Mouse (Mus musculus) forebrain, embryonic 16.5 days (tissue): ENCODE results near the gene Pdzd2. TPM values are rescaled to one million over a fixed set of nuclear protein-coding genes. Genes with fewer than 3 reads are reported as not detected.

Source experiments
- ATAC-seq: fragments of 200-750 bp; cut with Nextera tagmentation; 2 replicates; pipeline ENCODE4 v1.8.0; 2017; ENCODE audit warnings: mild to moderate bottlenecking, moderate library complexity
- H3K27ac ChIP-seq: fragments of 300-500 bp; sonication (generic); 2 replicates; pipeline ENCODE4 v1.5.1; 2014; ENCODE audit warnings: low read length, control low read depth
- H3K27me3 ChIP-seq: fragments of 300-500 bp; sonication (generic); replicated peaks from 2 replicates; pipeline ENCODE4 v1.6.1; 2014; ENCODE audit warnings: low read length; ENCODE audit not compliant: control insufficient read depth, insufficient read depth
- H3K36me3 ChIP-seq: fragments of 300-500 bp; sonication (generic); 2 replicates; pipeline ENCODE4 v1.6.1; 2014; ENCODE audit not compliant: control insufficient read depth, insufficient read depth
- H3K4me1 ChIP-seq: fragments of 300-500 bp; sonication (generic); replicated peaks from 2 replicates; pipeline ENCODE4 v1.6.1; 2014; ENCODE audit warnings: low read length; ENCODE audit not compliant: control insufficient read depth, insufficient read depth
- H3K4me2 ChIP-seq: fragments of 300-500 bp; sonication (generic); 2 replicates; pipeline ENCODE4 v1.6.1; 2014; ENCODE audit warnings: mild to moderate bottlenecking, low read length, control low read depth
- H3K4me3 ChIP-seq: fragments of 300-500 bp; sonication (generic); replicated peaks from 2 replicates; pipeline ENCODE4 v1.5.1; 2014; ENCODE audit warnings: mild to moderate bottlenecking, low read length, control low read depth
- H3K9ac ChIP-seq: fragments of 300-500 bp; sonication (generic); replicated peaks from 2 replicates; pipeline ENCODE4 v1.6.1; 2014; ENCODE audit warnings: low read depth, low read length, control low read depth
- H3K9me3 ChIP-seq: fragments of 300-500 bp; sonication (generic); 2 replicates; pipeline ENCODE4 v1.6.1; 2016; ENCODE audit warnings: low read length; ENCODE audit not compliant: control insufficient read depth
- WGBS: fragments of 180-500 bp; shearing (Covaris S2); extraction: QIAGEN DNeasy Blood & Tissue Kit; methylation state at CpG from one replicate; pipeline ENCODE4 v1.1.7; 2014; 5-methylcytosine and 5-hydroxymethylcytosine counted together
- polyA plus RNA-seq: library from polyadenylated mRNA; unstranded; fragments of >200 nt; fragmentation: Nextera tagmentation; extraction: Ambion mirVana; gene quantifications from 2 replicates; pipeline ENCODE4 v1.2.1, GENCODE M21; 2015

Gene Pdzd2
- polyA plus RNA-seq, 1 experiment from 2014 or later: 8.1 TPM

DNA sequence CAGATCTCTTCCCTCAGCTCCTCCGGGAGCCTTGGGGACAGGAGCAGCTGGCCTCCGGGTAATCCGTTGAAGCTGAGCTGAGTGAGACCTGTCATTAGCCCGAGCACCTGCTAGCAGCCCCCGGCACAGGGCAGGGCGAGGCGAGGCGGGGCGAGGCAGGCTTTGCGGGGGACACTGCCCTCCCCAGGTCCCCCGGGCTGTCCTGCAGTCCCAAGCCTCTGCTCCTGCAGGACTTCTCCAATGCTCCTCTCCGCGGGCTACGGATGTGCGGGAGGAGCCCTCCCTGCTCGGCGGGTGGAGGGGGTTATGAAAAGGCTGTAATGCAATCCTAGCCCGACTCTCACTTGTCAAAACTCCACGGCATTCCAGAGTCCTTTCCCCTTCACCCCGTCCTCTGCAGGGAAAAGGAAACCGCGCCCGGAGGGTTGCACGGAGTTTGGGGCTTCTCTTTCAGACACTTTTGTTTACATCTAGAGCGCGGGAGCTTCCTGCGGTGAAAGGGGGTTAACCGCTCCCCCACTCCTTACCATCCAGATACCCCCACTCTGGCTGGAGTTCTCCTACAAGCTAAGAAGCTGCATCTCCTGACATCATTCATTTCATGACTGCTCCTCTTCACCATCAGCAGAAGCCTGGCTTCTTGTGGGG is 190.3 kb downstream of the Pdzd2 start:
- Histone ChIP-seq H3K4me3 (peak overlapping the region; percentile 46), H3K27ac (no peak overlapping the region), H3K27me3 (0 out of 2 replicates have a peak, but pooled peaks cover 5% of the 10 kb centered on the region), H3K9me3 (no peaks in the 10 kb centered on the region), H3K9ac (peak overlapping the region; percentile 57), H3K4me1 (peaks cover 13% of the 10 kb centered on the region), H3K4me2 (peak overlapping the region; percentile 89), H3K36me3 (no peaks in the 10 kb centered on the region)
- WGBS: under 1% methylated on average over 28 of the region's 28 CpGs
- peak; percentile 47; the same call in 1 of the 2 replicates for ATAC-seq

DNA sequence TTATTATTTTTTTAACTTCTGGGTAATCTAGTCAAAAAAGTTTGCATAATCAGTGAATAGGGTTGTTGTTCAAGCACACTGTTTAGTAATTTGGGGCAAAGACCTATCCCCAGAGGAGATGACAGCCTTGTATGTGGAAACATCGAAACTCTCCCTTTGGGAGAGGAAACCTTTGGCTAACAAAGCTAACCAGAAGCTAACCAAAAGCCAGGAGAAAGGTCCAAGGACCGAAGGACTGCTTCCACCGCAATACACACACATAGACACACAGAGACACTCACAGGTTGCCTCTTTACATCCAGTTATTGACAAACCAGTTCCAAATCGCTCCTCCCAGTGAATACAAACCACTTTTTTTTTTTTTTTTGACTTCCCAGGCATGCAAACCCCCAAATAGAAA is 191.0 kb downstream of the Pdzd2 start:
- Histone ChIP-seq H3K4me1 (peaks cover 13% of the 10 kb centered on the region), H3K9me3 (no peaks in the 10 kb centered on the region), H3K4me2 (peak overlapping the region; percentile 89), H3K36me3 (no peaks in the 10 kb centered on the region), H3K9ac (no peak overlapping the region), H3K27ac (no peak overlapping the region), H3K4me3 (peak overlapping the region; percentile 46), H3K27me3 (0 out of 2 replicates have a peak, but pooled peaks cover 5% of the 10 kb centered on the region)
- WGBS: 36% methylated on average over 4 of the region's 4 CpGs
- no peak for ATAC-seq

DNA sequence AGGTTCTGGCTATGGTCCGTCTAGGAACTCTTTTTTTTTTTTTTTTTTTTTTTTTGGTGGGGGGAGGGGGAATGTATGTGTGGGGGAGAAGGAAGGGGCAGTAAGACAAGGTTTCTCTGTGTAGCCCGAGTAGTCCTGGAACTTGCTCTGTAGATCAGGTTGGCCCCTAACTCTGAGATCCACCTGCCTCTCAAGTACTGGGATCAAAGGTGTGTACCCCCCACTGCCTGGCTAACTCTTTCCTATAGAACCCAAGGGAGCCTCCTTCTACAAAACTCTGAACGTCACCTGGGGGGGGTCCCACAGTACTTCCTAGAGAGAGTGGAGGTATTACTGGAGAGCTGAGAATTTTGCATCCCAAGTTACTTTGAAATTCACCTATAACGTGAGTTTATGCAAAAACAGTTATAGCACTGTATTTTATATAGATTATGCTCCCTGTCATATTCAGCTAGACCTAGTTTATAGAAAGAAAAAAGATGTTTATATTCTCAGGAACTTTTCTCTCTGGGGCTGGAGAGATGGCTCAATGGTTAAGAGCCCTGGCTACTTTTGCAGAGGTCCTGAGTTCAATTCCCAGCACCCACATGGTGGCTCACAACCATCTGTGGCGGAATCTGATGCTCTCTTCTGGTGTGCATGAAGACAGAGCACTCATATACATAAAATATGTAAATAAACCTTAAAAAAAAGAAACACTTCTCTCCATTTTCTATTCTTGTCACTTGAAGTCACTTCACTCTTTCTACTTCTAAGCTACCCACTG is 191.9 kb downstream of the Pdzd2 start:
- 82% methylated on average over 4 of the region's 5 CpGs for WGBS
- no peak overlapping the region for H3K27ac ChIP-seq
- H3K4me3 ChIP-seq: no peak overlapping the region
- H3K27me3 ChIP-seq: 0 out of 2 replicates have a peak, but pooled peaks cover 5% of the 10 kb centered on the region
- no peaks in the 10 kb centered on the region for H3K9me3 ChIP-seq
- H3K4me1 ChIP-seq: peaks cover 13% of the 10 kb centered on the region
- H3K9ac ChIP-seq: no peak overlapping the region
- no peak overlapping the region for H3K4me2 ChIP-seq
- ATAC-seq: no peak
- H3K36me3 ChIP-seq: no peaks in the 10 kb centered on the region

DNA sequence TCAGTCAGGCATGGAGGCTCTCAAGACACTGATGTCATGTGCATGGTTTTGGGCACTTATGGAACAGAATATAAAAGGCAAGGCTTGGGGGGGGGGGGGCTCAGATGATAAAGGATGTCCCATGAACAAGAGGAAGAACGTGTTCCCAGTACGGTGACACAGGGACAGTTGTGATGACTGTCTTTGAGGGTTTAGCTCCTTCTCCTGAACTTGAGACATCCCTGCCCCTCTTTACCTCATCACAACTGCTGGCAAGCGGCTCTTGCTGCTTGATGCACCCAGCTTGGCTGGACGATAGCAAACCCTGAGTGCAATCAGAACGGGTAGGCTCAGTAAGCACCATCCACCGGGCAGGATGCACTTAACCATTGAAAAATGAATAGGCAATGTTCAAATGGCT is 192.9 kb downstream of the Pdzd2 start:
- H3K27ac ChIP-seq: no peak overlapping the region
- no peaks in the 10 kb centered on the region for H3K36me3 ChIP-seq
- no peak overlapping the region for H3K4me3 ChIP-seq
- no peak overlapping the region for H3K9ac ChIP-seq
- H3K27me3 ChIP-seq: 0 out of 2 replicates have a peak, but pooled peaks cover 5% of the 10 kb centered on the region
- no peaks in the 10 kb centered on the region for H3K9me3 ChIP-seq
- ATAC-seq: no peak
- 79% methylated on average over 6 of the region's 6 CpGs for WGBS
- H3K4me2 ChIP-seq: no peak overlapping the region
- peaks cover 13% of the 10 kb centered on the region for H3K4me1 ChIP-seq

DNA sequence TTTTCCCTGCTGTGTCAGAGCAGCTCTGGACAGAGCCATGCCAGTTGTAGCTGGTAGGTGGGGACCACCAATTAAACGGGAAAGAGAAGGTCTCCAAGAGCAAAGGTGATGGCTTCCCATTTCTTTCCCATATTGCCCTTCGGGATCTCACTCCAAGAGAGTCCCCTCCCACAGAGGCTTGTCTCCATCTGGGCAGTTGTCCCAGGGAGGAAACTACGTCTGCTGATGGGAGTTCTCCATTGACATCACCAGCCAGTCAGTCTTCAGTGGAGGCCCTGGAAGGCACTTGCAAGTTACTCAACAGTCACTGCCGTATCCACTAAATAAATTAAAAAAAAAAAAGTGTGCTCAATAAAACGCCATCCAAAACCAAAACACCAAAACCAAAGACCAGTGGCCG is 194.1 kb downstream of the Pdzd2 start:
- Histone ChIP-seq H3K27ac (no peak overlapping the region), H3K36me3 (no peaks in the 10 kb centered on the region), H3K4me2 (no peak overlapping the region), H3K9ac (no peak overlapping the region), H3K4me1 (peaks cover 13% of the 10 kb centered on the region), H3K27me3 (0 out of 2 replicates have a peak, but pooled peaks cover 5% of the 10 kb centered on the region), H3K4me3 (no peak overlapping the region), H3K9me3 (no peaks in the 10 kb centered on the region)
- 65% methylated on average over 6 of the region's 6 CpGs for WGBS
- no peak for ATAC-seq

DNA sequence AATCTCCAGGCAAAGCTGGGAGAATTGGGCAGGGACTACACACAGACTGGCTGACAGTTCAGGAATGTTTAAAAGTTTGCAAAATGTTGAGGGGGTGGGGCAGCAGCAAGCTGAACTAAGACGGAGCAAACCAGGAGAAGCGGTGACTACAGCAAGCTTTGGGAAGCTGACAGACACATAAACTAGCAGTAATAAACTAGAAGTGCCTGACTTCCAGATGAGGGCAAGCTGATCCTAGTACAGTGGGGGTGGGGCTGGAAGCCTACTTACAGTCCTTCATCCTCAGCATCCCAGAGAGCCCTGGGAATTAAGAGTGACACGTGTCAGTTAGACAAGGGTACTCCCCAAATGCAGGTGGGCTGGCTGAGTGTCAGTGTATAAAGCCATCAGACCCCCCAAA is 194.5 kb downstream of the Pdzd2 start:
- H3K4me2 ChIP-seq: no peak overlapping the region
- H3K36me3 ChIP-seq: no peaks in the 10 kb centered on the region
- no peak overlapping the region for H3K9ac ChIP-seq
- peaks cover 13% of the 10 kb centered on the region for H3K4me1 ChIP-seq
- no peaks in the 10 kb centered on the region for H3K9me3 ChIP-seq
- no peak for ATAC-seq
- H3K4me3 ChIP-seq: no peak overlapping the region
- H3K27me3 ChIP-seq: 0 out of 2 replicates have a peak, but pooled peaks cover 5% of the 10 kb centered on the region
- WGBS: 79% methylated on average over 3 of the region's 3 CpGs
- no peak overlapping the region for H3K27ac ChIP-seq

DNA sequence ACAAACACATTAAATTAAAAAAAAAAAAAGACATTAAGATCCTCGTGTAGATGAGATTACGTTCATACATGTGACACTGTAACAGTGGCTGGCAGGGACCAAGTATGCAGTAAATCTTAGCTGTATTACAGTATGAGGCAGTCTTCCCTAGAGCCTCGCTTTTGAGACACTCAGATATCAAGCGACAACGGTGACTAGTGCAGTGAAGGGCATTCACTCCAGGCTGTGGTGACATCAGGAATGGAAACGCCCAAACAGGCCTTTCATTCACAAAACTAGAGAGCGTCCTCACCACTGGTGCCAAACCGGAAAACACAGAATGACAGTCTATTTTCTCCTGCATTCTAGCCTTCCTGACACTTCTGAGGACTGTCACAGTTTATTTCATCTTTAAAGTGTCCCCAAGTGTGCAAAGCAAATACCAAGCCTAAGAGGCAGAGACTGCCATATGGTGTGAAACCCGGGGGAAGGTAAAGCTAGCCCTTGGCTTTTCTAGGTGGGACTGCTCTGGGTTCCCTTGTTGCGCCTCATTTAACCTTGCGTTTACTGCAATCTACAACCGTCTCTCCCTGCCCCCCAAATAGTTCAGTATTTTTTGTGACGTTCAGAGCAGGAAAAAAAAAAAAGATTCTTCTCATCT is 195.9 kb downstream of the Pdzd2 start:
- WGBS: 82% methylated on average over 13 of the region's 13 CpGs
- no peaks in the 10 kb centered on the region for H3K9me3 ChIP-seq
- no peak overlapping the region for H3K4me3 ChIP-seq
- H3K36me3 ChIP-seq: no peaks in the 10 kb centered on the region
- no peak overlapping the region for H3K27ac ChIP-seq
- H3K4me1 ChIP-seq: no peaks in the 10 kb centered on the region
- H3K27me3 ChIP-seq: no peaks in the 10 kb centered on the region
- no peak for ATAC-seq
- H3K9ac ChIP-seq: no peak overlapping the region
- no peak overlapping the region for H3K4me2 ChIP-seq

DNA sequence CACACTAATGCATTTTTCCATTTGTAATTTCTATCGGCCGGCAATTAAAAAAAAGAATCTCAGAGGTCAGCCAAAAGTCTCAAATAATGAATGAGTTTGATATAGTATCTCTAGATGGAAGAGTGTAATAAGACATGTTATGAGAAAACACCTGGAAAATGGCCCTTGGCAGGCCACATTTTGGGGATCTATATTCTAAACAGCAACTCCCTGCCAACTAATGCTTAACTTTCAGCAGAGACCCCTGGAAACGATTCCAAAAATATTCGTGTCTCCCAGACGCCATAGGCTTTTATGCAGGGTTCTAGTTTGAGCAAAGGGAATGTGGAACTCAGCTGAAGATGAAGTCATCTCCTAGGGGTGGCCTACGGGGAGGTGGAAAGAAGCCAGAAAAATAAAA is 197.4 kb downstream of the Pdzd2 start:
- no peak overlapping the region for H3K9ac ChIP-seq
- WGBS: 81% methylated on average over 6 of the region's 6 CpGs
- no peaks in the 10 kb centered on the region for H3K4me1 ChIP-seq
- no peaks in the 10 kb centered on the region for H3K36me3 ChIP-seq
- H3K4me2 ChIP-seq: no peak overlapping the region
- no peaks in the 10 kb centered on the region for H3K9me3 ChIP-seq
- H3K4me3 ChIP-seq: no peak overlapping the region
- no peaks in the 10 kb centered on the region for H3K27me3 ChIP-seq
- no peak for ATAC-seq
- no peak overlapping the region for H3K27ac ChIP-seq

DNA sequence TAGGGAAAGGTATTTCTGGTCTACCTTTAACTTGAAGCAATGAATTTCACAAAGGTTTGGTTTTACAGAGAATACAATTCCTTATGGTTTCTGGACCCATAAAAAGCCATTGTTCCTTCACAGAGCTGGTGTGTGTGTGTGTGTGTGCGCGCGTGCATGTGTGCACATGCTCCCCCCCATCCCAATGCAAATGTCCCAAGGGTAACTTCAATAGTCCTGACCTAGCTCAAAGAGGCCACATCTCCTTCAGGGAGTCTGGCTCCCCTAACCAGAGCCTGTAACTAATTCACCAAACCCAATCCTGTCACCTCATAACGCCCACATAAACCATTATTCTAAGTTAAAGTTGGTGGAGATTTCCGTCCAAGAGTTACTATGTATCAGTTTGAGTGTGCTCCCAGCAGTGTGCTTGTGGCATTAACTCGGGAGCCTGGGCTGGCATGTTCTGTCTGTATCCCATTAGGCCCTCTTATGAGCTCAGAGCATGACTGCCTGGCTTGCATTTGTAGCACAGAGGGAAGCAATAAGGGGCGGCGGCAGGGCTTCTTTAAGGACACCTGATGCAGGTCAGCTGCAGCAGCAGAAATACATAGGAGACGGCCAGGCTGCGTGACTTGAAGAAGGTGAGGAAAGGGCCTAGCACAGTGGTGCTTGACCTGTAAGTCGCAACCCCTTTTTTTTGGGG is 200.0 kb downstream of the Pdzd2 start:
- H3K9me3 ChIP-seq: no peaks in the 10 kb centered on the region
- WGBS: 91% methylated on average over 11 of the region's 11 CpGs
- H3K4me3 ChIP-seq: no peak overlapping the region
- no peaks in the 10 kb centered on the region for H3K36me3 ChIP-seq
- H3K9ac ChIP-seq: no peak overlapping the region
- H3K4me2 ChIP-seq: no peak overlapping the region
- ATAC-seq: no peak
- H3K27me3 ChIP-seq: no peaks in the 10 kb centered on the region
- H3K4me1 ChIP-seq: no peaks in the 10 kb centered on the region
- no peak overlapping the region for H3K27ac ChIP-seq
